Mouse (Mus musculus): ENCODE data around the gene Gm7544. TPM values are rescaled to one million over a fixed set of nuclear protein-coding genes. Genes with fewer than 3 reads are reported as not detected.
"Not testable (repeated sequence)": the region's sequence is repeated elsewhere in the genome, so short reads cannot be mapped to it uniquely, and the experiment has no call there.

Gm7544 gene
- polyA plus RNA-seq, 1 experiment from 2014 or later, result not detected

DNA sequence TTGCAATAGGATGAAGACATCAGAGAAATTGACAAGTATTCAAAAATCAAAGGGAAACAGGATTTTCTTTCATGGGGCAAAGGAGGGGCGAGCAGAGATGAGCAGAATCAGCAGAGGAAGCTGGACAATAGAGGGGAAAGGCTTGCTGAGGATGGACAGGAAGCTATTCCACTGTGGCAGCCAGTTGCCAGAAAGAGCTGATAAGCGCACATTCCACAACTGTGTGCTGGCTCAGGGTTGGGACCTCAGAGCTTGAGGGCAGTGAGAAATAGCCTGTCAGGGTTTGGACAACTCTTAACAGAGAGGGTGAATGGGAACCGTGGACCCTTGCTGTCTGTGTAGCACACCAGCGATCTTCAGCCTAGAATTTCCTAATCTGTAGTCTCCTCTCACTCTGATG, 16.2 kb upstream of the Gm7544 start:
- no peak overlapping the region for H3K27ac ChIP-seq (replicated peaks)
- H3K4me2 ChIP-seq (replicated peaks), result no peak overlapping the region
- H3K9ac ChIP-seq (replicated peaks), result no peak overlapping the region
- WGBS, result 80% methylated on average over 4 of the region's 4 CpGs
- H3K4me1 ChIP-seq, result no peaks in the 10 kb centered on the region
- H3K9me3 ChIP-seq, result no peaks in the 10 kb centered on the region
- H3K36me3 ChIP-seq, result no peaks in the 10 kb centered on the region
- no peaks in the 10 kb centered on the region for H3K27me3 ChIP-seq
- H3K4me3 ChIP-seq, result no peak overlapping the region
- ATAC-seq (replicated peaks), result no peak

DNA sequence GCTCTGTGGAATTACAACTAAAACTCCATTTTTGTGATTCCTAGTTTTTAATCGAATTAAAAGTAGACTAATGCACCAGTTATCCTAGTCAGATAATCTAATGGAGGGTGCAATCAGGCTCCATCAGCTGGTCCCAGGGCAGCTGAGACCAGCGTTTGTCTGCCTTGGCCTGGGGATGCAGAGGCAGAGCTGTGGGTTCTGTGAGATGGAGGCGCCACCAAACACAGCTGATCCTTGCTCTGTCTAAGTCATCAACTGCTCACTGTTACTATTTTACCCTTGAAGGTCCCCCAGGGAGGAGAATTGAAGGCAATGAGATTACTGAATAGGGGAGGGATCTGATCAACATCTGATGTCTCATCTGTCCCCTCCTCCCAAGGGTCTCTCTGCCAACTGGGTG, 10.6 kb upstream of the Gm7544 start:
- H3K9ac ChIP-seq (replicated peaks), result no peak overlapping the region
- no peak overlapping the region for H3K4me2 ChIP-seq (replicated peaks)
- H3K27me3 ChIP-seq, result no peaks in the 10 kb centered on the region
- H3K4me3 ChIP-seq, result no peak overlapping the region
- no peak for ATAC-seq (replicated peaks)
- no peak overlapping the region for H3K27ac ChIP-seq (replicated peaks)
- 82% methylated on average over 3 of the region's 3 CpGs for WGBS
- H3K9me3 ChIP-seq, result no peaks in the 10 kb centered on the region
- no peaks in the 10 kb centered on the region for H3K36me3 ChIP-seq
- H3K4me1 ChIP-seq, result no peaks in the 10 kb centered on the region

GRCm38 (mm10) chr1:82959870-82960385, 4.1 kb upstream of the Gm7544 start, which contains the start of gene Gm47955:
Gene Gm47955, plus strand, starts transcription at chr1:82960286.
- H3K36me3 ChIP-seq, result no peaks in the 10 kb centered on the region
- no peak for ATAC-seq (replicated peaks)
- WGBS, result 91% methylated on average over 11 of the region's 11 CpGs

GRCm38 (mm10) chr1:82948601-82949000, 7.2 kb downstream of the Gm7544 start:
- H3K4me3 ChIP-seq, result no peak overlapping the region
- H3K4me1 ChIP-seq, result no peaks in the 10 kb centered on the region
- no peak overlapping the region for H3K9ac ChIP-seq (replicated peaks)
- ATAC-seq (replicated peaks), result no peak
- WGBS, result 88% methylated on average over 2 of the region's 2 CpGs
- no peaks in the 10 kb centered on the region for H3K36me3 ChIP-seq
- no peaks in the 10 kb centered on the region for H3K27me3 ChIP-seq
- H3K9me3 ChIP-seq, result no peaks in the 10 kb centered on the region
- no peak overlapping the region for H3K4me2 ChIP-seq (replicated peaks)
- no peak overlapping the region for H3K27ac ChIP-seq (replicated peaks)

More at GRCm38 (mm10) chr1:82959870-82960385, 4.1 kb upstream of the Gm7544 start, which contains the start of gene Gm47955:
- Histone ChIP-seq H3K4me1 (no peaks in the 10 kb centered on the region), H3K27ac (replicated peaks) (no peak within 1 kb of the TSS), H3K9ac (replicated peaks) (no peak within 1 kb of the TSS), H3K4me3 (no peak within 1 kb of the TSS), H3K9me3 (no peaks in the 10 kb centered on the region), H3K4me2 (replicated peaks) (no peak within 1 kb of the TSS), H3K27me3 (no peaks in the 10 kb centered on the region)

- H3K27ac ChIP-seq (replicated peaks); H3K9me3 ChIP-seq; H3K4me2 ChIP-seq (replicated peaks); H3K4me3 ChIP-seq; H3K4me1 ChIP-seq; H3K9ac ChIP-seq (replicated peaks); H3K27me3 ChIP-seq; H3K36me3 ChIP-seq; ATAC-seq (replicated peaks): not testable (repeated sequence)
- 100% methylated on average over 2 of the region's 2 CpGs for WGBS
These were observed 9.8 kb downstream of the Gm7544 start for GRCm38 (mm10) chr1:82946029-82946428.

- not testable (repeated sequence) for H3K27ac ChIP-seq (replicated peaks); ATAC-seq (replicated peaks); H3K27me3 ChIP-seq; H3K4me1 ChIP-seq; H3K36me3 ChIP-seq; H3K4me2 ChIP-seq (replicated peaks); H3K4me3 ChIP-seq; H3K9me3 ChIP-seq; H3K9ac ChIP-seq (replicated peaks)
- no CpG with 5 or more reads among the region's 6 CpGs for WGBS
These were observed 12.5 kb downstream of the Gm7544 start, which contains the start of gene A030003K21Rik for GRCm38 (mm10) chr1:82943295-82943694. Gene A030003K21Rik, minus strand, starts transcription at chr1:82943388.

GRCm38 (mm10) chr1:82942505-82942904, 13.3 kb downstream of the Gm7544 start:
- not testable (repeated sequence) for H3K27me3 ChIP-seq; H3K9ac ChIP-seq (replicated peaks); ATAC-seq (replicated peaks); H3K4me2 ChIP-seq (replicated peaks); H3K9me3 ChIP-seq; H3K4me1 ChIP-seq; H3K4me3 ChIP-seq; H3K27ac ChIP-seq (replicated peaks); H3K36me3 ChIP-seq
- 77% methylated on average over 2 of the region's 2 CpGs for WGBS

DNA sequence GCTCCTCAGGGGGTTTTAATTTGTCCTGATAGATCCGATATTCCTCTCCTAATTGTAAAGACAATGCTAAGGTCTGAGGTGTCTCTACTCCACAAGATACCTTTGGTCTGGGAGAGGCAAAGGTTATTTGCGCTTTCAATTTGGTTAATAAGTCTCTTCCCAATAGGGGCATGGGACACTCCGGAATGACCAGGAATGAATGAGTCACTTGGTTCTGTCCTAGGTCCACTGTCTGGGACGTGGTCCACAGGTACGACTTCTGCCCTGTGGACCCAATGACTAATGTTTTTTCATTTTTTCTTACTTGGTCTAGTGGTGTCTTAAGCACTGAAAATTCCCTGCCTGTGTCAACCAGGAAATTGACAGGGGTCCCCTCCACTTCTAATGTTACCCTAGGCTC, 17.1 kb downstream of the Gm7544 start:
- no peaks in the 10 kb centered on the region for H3K4me1 ChIP-seq
- no peaks in the 10 kb centered on the region for H3K36me3 ChIP-seq
- WGBS, result 95% methylated on average over 5 of the region's 5 CpGs
- H3K9me3 ChIP-seq, result no peaks in the 10 kb centered on the region
- H3K4me2 ChIP-seq (replicated peaks), result no peak overlapping the region
- H3K4me3 ChIP-seq, result no peak overlapping the region
- no peaks in the 10 kb centered on the region for H3K27me3 ChIP-seq
- no peak overlapping the region for H3K9ac ChIP-seq (replicated peaks)
- H3K27ac ChIP-seq (replicated peaks), result no peak overlapping the region
- no peak for ATAC-seq (replicated peaks)

- ATAC-seq (replicated peaks); H3K27me3 ChIP-seq; H3K4me3 ChIP-seq; H3K4me2 ChIP-seq (replicated peaks); H3K4me1 ChIP-seq; H3K9ac ChIP-seq (replicated peaks); H3K27ac ChIP-seq (replicated peaks); H3K36me3 ChIP-seq; H3K9me3 ChIP-seq: not testable (repeated sequence)
- WGBS, result no CpG with 5 or more reads among the region's 6 CpGs
These were observed 24.5 kb downstream of the Gm7544 start, which contains the start of gene Gm6217 for GRCm38 (mm10) chr1:82931326-82931725. Gene Gm6217, minus strand, starts transcription at chr1:82931399.

DNA sequence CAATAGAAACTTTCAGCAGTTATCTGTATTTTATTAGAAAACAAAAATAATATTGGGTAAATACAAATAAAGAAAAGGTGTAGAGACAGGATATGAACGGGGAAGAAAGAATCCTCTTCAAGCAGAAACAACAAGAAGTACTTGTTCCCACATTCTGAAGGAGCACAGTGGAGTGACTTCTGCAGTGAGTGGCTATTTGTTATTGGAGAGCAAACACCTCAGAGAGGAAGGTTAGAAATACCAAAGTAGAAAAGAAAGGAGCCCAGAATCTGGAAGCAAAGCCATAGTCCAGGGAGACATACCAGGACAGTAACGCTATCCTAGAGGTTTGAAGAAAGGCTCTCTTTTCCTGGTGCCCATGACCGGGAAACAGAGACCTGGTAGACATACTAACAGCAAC, 25.3 kb downstream of the Gm7544 start:
- not testable (repeated sequence) for H3K36me3 ChIP-seq; H3K4me3 ChIP-seq; H3K27ac ChIP-seq (replicated peaks); H3K9me3 ChIP-seq; ATAC-seq (replicated peaks); H3K9ac ChIP-seq (replicated peaks); H3K4me1 ChIP-seq; H3K27me3 ChIP-seq; H3K4me2 ChIP-seq (replicated peaks)
- WGBS, result 98% methylated on average over 3 of the region's 3 CpGs

GRCm38 (mm10) chr1:82924650-82925049, 31.2 kb downstream of the Gm7544 start, which contains the start of gene A030014E15Rik:
Gene A030014E15Rik, plus strand, starts transcription at chr1:82924917.
- no peak within 1 kb of the TSS for H3K9ac ChIP-seq (replicated peaks)
- 83% methylated on average over 3 of the region's 6 CpGs for WGBS
- no peaks in the 10 kb centered on the region for H3K27me3 ChIP-seq
- ATAC-seq (replicated peaks), result no peak
- H3K4me3 ChIP-seq, result no peak within 1 kb of the TSS
- H3K9me3 ChIP-seq, result no peaks in the 10 kb centered on the region
- no peak within 1 kb of the TSS for H3K27ac ChIP-seq (replicated peaks)
- H3K4me1 ChIP-seq, result no peaks in the 10 kb centered on the region
- no peaks in the 10 kb centered on the region for H3K36me3 ChIP-seq
- H3K4me2 ChIP-seq (replicated peaks), result no peak within 1 kb of the TSS

- ATAC-seq (replicated peaks); H3K27me3 ChIP-seq; H3K9me3 ChIP-seq; H3K4me2 ChIP-seq (replicated peaks); H3K4me3 ChIP-seq; H3K27ac ChIP-seq (replicated peaks); H3K36me3 ChIP-seq; H3K9ac ChIP-seq (replicated peaks); H3K4me1 ChIP-seq: not testable (repeated sequence)
- WGBS, result 97% methylated on average over 5 of the region's 5 CpGs
These were observed 42.4 kb downstream of the Gm7544 start for GRCm38 (mm10) chr1:82913434-82913833.

- H3K27me3 ChIP-seq, result no peaks in the 10 kb centered on the region
- H3K36me3 ChIP-seq, result no peaks in the 10 kb centered on the region
- no peak within 1 kb of the TSS for H3K4me2 ChIP-seq (replicated peaks)
- H3K9ac ChIP-seq (replicated peaks), result no peak within 1 kb of the TSS
- ATAC-seq (replicated peaks), result no peak
- no peak within 1 kb of the TSS for H3K27ac ChIP-seq (replicated peaks)
- H3K4me3 ChIP-seq, result no peak within 1 kb of the TSS
- 90% methylated on average over 3 of the region's 3 CpGs for WGBS
- H3K4me1 ChIP-seq, result no peaks in the 10 kb centered on the region
- H3K9me3 ChIP-seq, result no peaks in the 10 kb centered on the region
These were observed 42.8 kb downstream of the Gm7544 start, which contains the start of gene A030005L19Rik for GRCm38 (mm10) chr1:82913025-82913424. Gene A030005L19Rik, plus strand, starts transcription at chr1:82913325.

Measured in forebrain, embryonic 15.5 days (tissue).